Mouse (Mus musculus) thymus, adult 18-20 months (tissue): Measurements from ENCODE around the gene Morf4l2.
"Not testable (repeated sequence)": the region's sequence is repeated elsewhere in the genome, so short reads cannot be mapped to it uniquely, and the experiment has no call there.

Source experiments
- DNase-seq, 2 experiments: peaks; one replicate each; pipeline ENCODE4 v3.0.0; 2022; ENCODE audit warnings: mixed read lengths in 2 of 2

The Morf4l2 gene

GRCm38 (mm10) chrX:136692294-136692675, 51.2 kb downstream of the Morf4l2 start:
- DNase-seq: no peak

GRCm38 (mm10) chrX:136691606-136692293, 51.7 kb downstream of the Morf4l2 start:
- not testable (repeated sequence) for DNase-seq
